Mouse (Mus musculus): Measurements from ENCODE around the gene Fgfr2. TPM values are rescaled to one million over a fixed set of nuclear protein-coding genes. Genes with fewer than 3 reads are reported as not detected.

Fgfr2 gene
- total RNA-seq, 2 experiments from 2014 or later, result 2.1 to 3.9 TPM

GRCm38 (mm10) chr7:133094161-133094560 is 29.0 kb downstream of the Fgfr2 start:
- no peak for DNase-seq
- intact Hi-C loops (cut with DNase I), result no loop called here

- no peak for DNase-seq
- intact Hi-C loops (cut with DNase I), result no loop called here
Measured at GRCm38 (mm10) chr7:133093731-133094130, 29.4 kb downstream of the Fgfr2 start.

- DNase-seq, result no peak
- intact Hi-C loops (cut with DNase I), result no loop called here
Measured at GRCm38 (mm10) chr7:133090641-133091040, 32.5 kb downstream of the Fgfr2 start.

GRCm38 (mm10) chr7:133089621-133090260 is 33.4 kb downstream of the Fgfr2 start:
- no peak for DNase-seq
- intact Hi-C loops (cut with DNase I), result loop anchor here (5.0 kb wide), 1 partner anchor 33 kb away; the partner anchor contains the start of genes Ctbp2 and Fgfr2

GRCm38 (mm10) chr7:133088830-133089261 is 34.3 kb downstream of the Fgfr2 start:
- peak; percentile 68 to 72 for DNase-seq
- intact Hi-C loops (cut with DNase I), result loop anchor here (5.0 kb wide), 1 partner anchor 33 kb away; the partner anchor contains the start of genes Ctbp2 and Fgfr2

GRCm38 (mm10) chr7:133088411-133088810 is 34.7 kb downstream of the Fgfr2 start:
- intact Hi-C loops (cut with DNase I), result loop anchor here (5.0 kb wide), 1 partner anchor 34 kb away; the partner anchor contains the start of genes Ctbp2 and Fgfr2
- DNase-seq, result no peak

- intact Hi-C loops (cut with DNase I), result loop anchor here (5.0 kb wide), 1 partner anchor 37 kb away; the partner anchor contains the start of genes Ctbp2 and Fgfr2
- DNase-seq, result no peak
Measured at GRCm38 (mm10) chr7:133085408-133085807, 37.7 kb downstream of the Fgfr2 start.

- intact Hi-C loops (cut with DNase I), result no loop called here
- no peak for DNase-seq
Measured at GRCm38 (mm10) chr7:133083936-133084614, 39.1 kb downstream of the Fgfr2 start.

GRCm38 (mm10) chr7:133078929-133079328 is 44.2 kb downstream of the Fgfr2 start:
- intact Hi-C loops (cut with DNase I), result no loop called here
- no peak for DNase-seq

- no peak for DNase-seq
- intact Hi-C loops (cut with DNase I), result no loop called here
Measured at GRCm38 (mm10) chr7:133074462-133075133, 48.6 kb downstream of the Fgfr2 start.

GRCm38 (mm10) chr7:133073147-133073651 is 50.0 kb downstream of the Fgfr2 start:
- DNase-seq, result no peak
- intact Hi-C loops (cut with DNase I), result no loop called here

- no peak for DNase-seq
- intact Hi-C loops (cut with DNase I), result no loop called here
Measured at GRCm38 (mm10) chr7:133072535-133072934, 50.6 kb downstream of the Fgfr2 start.

GRCm38 (mm10) chr7:133067321-133067841 is 55.8 kb downstream of the Fgfr2 start:
- DNase-seq, result peak; percentile 38 to 41
- intact Hi-C loops (cut with DNase I), result no loop called here

GRCm38 (mm10) chr7:133066776-133067175 is 56.4 kb downstream of the Fgfr2 start:
- intact Hi-C loops (cut with DNase I), result no loop called here
- DNase-seq, result peak in 1 of 2 experiments; percentile 40

GRCm38 (mm10) chr7:133062055-133062454 is 61.1 kb downstream of the Fgfr2 start:
- intact Hi-C loops (cut with DNase I), result loop anchor here (2.0 kb wide), 1 partner anchor 29 kb away; no protein-coding TSS in a partner anchor
- no peak for DNase-seq

GRCm38 (mm10) chr7:133060170-133060569 is 63.0 kb downstream of the Fgfr2 start:
- no peak for DNase-seq
- intact Hi-C loops (cut with DNase I), result no loop called here

- intact Hi-C loops (cut with DNase I), result no loop called here
- DNase-seq, result no peak
Measured at GRCm38 (mm10) chr7:133059517-133060104, 63.5 kb downstream of the Fgfr2 start.

GRCm38 (mm10) chr7:133059150-133059509 is 64.0 kb downstream of the Fgfr2 start:
- intact Hi-C loops (cut with DNase I), result no loop called here

GRCm38 (mm10) chr7:133058496-133059149 is 64.5 kb downstream of the Fgfr2 start:
- DNase-seq, result no peak
- intact Hi-C loops (cut with DNase I), result no loop called here

More at GRCm38 (mm10) chr7:133059150-133059509, 64.0 kb downstream of the Fgfr2 start:
- no peak for DNase-seq

GRCm38 (mm10) chr7:133056924-133057323 is 66.2 kb downstream of the Fgfr2 start:
- intact Hi-C loops (cut with DNase I), result no loop called here
- no peak for DNase-seq

All from heart, postnatal 14 days (tissue).